Mouse (Mus musculus) kidney, embryonic 14.5 days (tissue): ENCODE measurements around the gene P2rx3. TPM values are rescaled to one million over a fixed set of nuclear protein-coding genes. Genes with fewer than 3 reads are reported as not detected.

Experiments
- ATAC-seq: fragments of 200-750 bp; cut with Nextera tagmentation; 2 replicates; pipeline ENCODE4 v1.8.0; 2017; ENCODE audit warnings: moderate number of reproducible peaks, mild to moderate bottlenecking, moderate TSS enrichment, moderate library complexity; ENCODE audit not compliant: low FRiP score, low TSS enrichment
- H3K27ac ChIP-seq: fragments of 300-500 bp; sonication (generic); 2 replicates; pipeline ENCODE4 v1.5.1; 2014; ENCODE audit warnings: low read depth, mild to moderate bottlenecking, low read length, moderate library complexity, mixed read lengths
- H3K27me3 ChIP-seq: fragments of 300-500 bp; sonication (generic); 2 replicates; pipeline ENCODE4 v1.6.1; 2014; ENCODE audit warnings: mild to moderate bottlenecking, low read length; ENCODE audit not compliant: control insufficient read depth, insufficient read depth
- H3K36me3 ChIP-seq: fragments of 300-500 bp; sonication (generic); 2 replicates; pipeline ENCODE4 v1.6.1; 2014; ENCODE audit warnings: low read length, mixed read lengths; ENCODE audit not compliant: control insufficient read depth, insufficient read depth
- H3K4me1 ChIP-seq: fragments of 300-500 bp; sonication (generic); 2 replicates; pipeline ENCODE4 v1.6.1; 2014; ENCODE audit warnings: low read length, mixed read lengths; ENCODE audit not compliant: control insufficient read depth, insufficient read depth
- H3K4me2 ChIP-seq: fragments of 300-500 bp; sonication (generic); replicated peaks from 2 replicates; pipeline ENCODE4 v1.6.1; 2014; ENCODE audit warnings: low read depth, mild to moderate bottlenecking, low read length
- H3K4me3 ChIP-seq: fragments of 300-500 bp; sonication (generic); 2 replicates; pipeline ENCODE4 v1.5.1; 2014; ENCODE audit warnings: mild to moderate bottlenecking, low read length
- H3K9ac ChIP-seq: fragments of 300-500 bp; sonication (generic); 2 replicates; pipeline ENCODE4 v1.6.1; 2014; ENCODE audit warnings: low read depth, mild to moderate bottlenecking, low read length, moderate library complexity
- H3K9me3 ChIP-seq: fragments of 300-500 bp; sonication (generic); 2 replicates; pipeline ENCODE4 v1.6.1; 2016; ENCODE audit warnings: low read length; ENCODE audit not compliant: control insufficient read depth
- WGBS: fragments of 180-500 bp; shearing (Covaris S2); extraction: QIAGEN DNeasy Blood & Tissue Kit; methylation state at CpG from one replicate; pipeline ENCODE4 v1.1.7; 2014; 5-methylcytosine and 5-hydroxymethylcytosine counted together
- polyA plus RNA-seq: library from polyadenylated mRNA; unstranded; fragments of >200 nt; fragmentation: Nextera tagmentation; extraction: Ambion mirVana; gene quantifications from 2 replicates; pipeline ENCODE4 v1.2.1, GENCODE M21; 2014

Gene P2rx3
- polyA plus RNA-seq, 1 experiment from 2014 or later = 0.53 TPM

GRCm38 (mm10) chr2:85030989-85031388 lies 6.3 kb downstream of the P2rx3 start:
- Histone ChIP-seq H3K4me1 (no peaks in the 10 kb centered on the region), H3K27ac (no peak overlapping the region), H3K36me3 (no peaks in the 10 kb centered on the region), H3K4me2 (no peak overlapping the region), H3K27me3 (no peaks in the 10 kb centered on the region), H3K4me3 (no peak overlapping the region), H3K9ac (no peak overlapping the region), H3K9me3 (no peaks in the 10 kb centered on the region)
- 62% methylated on average over 6 of the region's 6 CpGs for WGBS
- ATAC-seq = no peak

- ATAC-seq = no peak
- H3K9me3 ChIP-seq = no peaks in the 10 kb centered on the region
- H3K4me1 ChIP-seq = no peaks in the 10 kb centered on the region
- no peaks in the 10 kb centered on the region for H3K36me3 ChIP-seq
- H3K27ac ChIP-seq = no peak overlapping the region
- H3K27me3 ChIP-seq = no peaks in the 10 kb centered on the region
- no peak overlapping the region for H3K4me3 ChIP-seq
- no peak overlapping the region for H3K4me2 ChIP-seq
- 30% methylated on average over 6 of the region's 6 CpGs for WGBS
- H3K9ac ChIP-seq = no peak overlapping the region
Observed at GRCm38 (mm10) chr2:85029897-85030296, 7.4 kb downstream of the P2rx3 start.

- H3K4me3 ChIP-seq = no peak overlapping the region
- H3K4me1 ChIP-seq = no peaks in the 10 kb centered on the region
- 76% methylated on average over 5 of the region's 5 CpGs for WGBS
- no peaks in the 10 kb centered on the region for H3K27me3 ChIP-seq
- H3K4me2 ChIP-seq = no peak overlapping the region
- H3K9me3 ChIP-seq = no peaks in the 10 kb centered on the region
- no peak overlapping the region for H3K27ac ChIP-seq
- no peak for ATAC-seq
- H3K9ac ChIP-seq = no peak overlapping the region
- H3K36me3 ChIP-seq = no peaks in the 10 kb centered on the region
Observed at GRCm38 (mm10) chr2:85027281-85027680, 10.0 kb downstream of the P2rx3 start.

- WGBS = 81% methylated on average over 3 of the region's 3 CpGs
- ATAC-seq = no peak; the same call in 1 of the 2 replicates
- no peak overlapping the region for H3K4me3 ChIP-seq
Observed at GRCm38 (mm10) chr2:85026178-85026577, 11.1 kb downstream of the P2rx3 start.

GRCm38 (mm10) chr2:85022043-85022442 lies 15.2 kb downstream of the P2rx3 start:
- Histone ChIP-seq H3K27me3 (no peaks in the 10 kb centered on the region), H3K9me3 (no peaks in the 10 kb centered on the region), H3K4me3 (no peak overlapping the region), H3K27ac (no peak overlapping the region), H3K9ac (no peak overlapping the region), H3K36me3 (no peaks in the 10 kb centered on the region), H3K4me2 (no peak overlapping the region), H3K4me1 (no peaks in the 10 kb centered on the region)
- WGBS = 12% methylated on average over 4 of the region's 4 CpGs
- no peak for ATAC-seq

More at GRCm38 (mm10) chr2:85026178-85026577, 11.1 kb downstream of the P2rx3 start:
- H3K4me1 ChIP-seq = no peaks in the 10 kb centered on the region
- no peak overlapping the region for H3K27ac ChIP-seq
- H3K9ac ChIP-seq = no peak overlapping the region
- no peak overlapping the region for H3K4me2 ChIP-seq
- H3K9me3 ChIP-seq = no peaks in the 10 kb centered on the region
- H3K27me3 ChIP-seq = no peaks in the 10 kb centered on the region
- H3K36me3 ChIP-seq = no peaks in the 10 kb centered on the region

- Histone ChIP-seq H3K27ac (no peak overlapping the region), H3K4me3 (no peak overlapping the region), H3K4me1 (peaks cover 3% of the 10 kb centered on the region; the same call in 1 of the 2 replicates), H3K4me2 (no peak overlapping the region), H3K36me3 (no peaks in the 10 kb centered on the region), H3K9me3 (no peaks in the 10 kb centered on the region), H3K9ac (no peak overlapping the region), H3K27me3 (no peaks in the 10 kb centered on the region)
- ATAC-seq = no peak
- WGBS = 26% methylated on average over 3 of the region's 3 CpGs
Observed at GRCm38 (mm10) chr2:85014588-85014982, 22.7 kb downstream of the P2rx3 start.

- peaks cover 3% of the 10 kb centered on the region; the same call in 1 of the 2 replicates for H3K4me1 ChIP-seq
- no peaks in the 10 kb centered on the region for H3K9me3 ChIP-seq
- H3K27ac ChIP-seq = no peak overlapping the region
- H3K36me3 ChIP-seq = no peaks in the 10 kb centered on the region
- H3K27me3 ChIP-seq = no peaks in the 10 kb centered on the region
- no peak overlapping the region for H3K9ac ChIP-seq
- ATAC-seq = no peak
- no peak overlapping the region for H3K4me3 ChIP-seq
- WGBS = 75% methylated on average over 5 of the region's 5 CpGs
- H3K4me2 ChIP-seq = no peak overlapping the region
Observed at GRCm38 (mm10) chr2:85013826-85014587, 23.3 kb downstream of the P2rx3 start.

GRCm38 (mm10) chr2:85012679-85013078 lies 24.6 kb downstream of the P2rx3 start:
- H3K9ac ChIP-seq = no peak overlapping the region
- WGBS = 81% methylated on average over 14 of the region's 14 CpGs

GRCm38 (mm10) chr2:85011906-85012604 lies 25.2 kb downstream of the P2rx3 start:
- H3K27me3 ChIP-seq = no peaks in the 10 kb centered on the region
- 30% methylated on average over 9 of the region's 9 CpGs for WGBS
- H3K4me3 ChIP-seq = no peak overlapping the region
- no peak overlapping the region for H3K27ac ChIP-seq
- peak; percentile 79 for ATAC-seq
- H3K9ac ChIP-seq = no peak overlapping the region
- no peaks in the 10 kb centered on the region for H3K36me3 ChIP-seq
- H3K9me3 ChIP-seq = no peaks in the 10 kb centered on the region
- H3K4me1 ChIP-seq = peaks cover 3% of the 10 kb centered on the region; the same call in 1 of the 2 replicates
- no peak overlapping the region for H3K4me2 ChIP-seq

More at GRCm38 (mm10) chr2:85012679-85013078, 24.6 kb downstream of the P2rx3 start:
- ATAC-seq = 0 out of 2 replicates have a peak, but pooled peaks have one; percentile 7
- H3K27me3 ChIP-seq = no peaks in the 10 kb centered on the region
- no peaks in the 10 kb centered on the region for H3K9me3 ChIP-seq
- H3K27ac ChIP-seq = no peak overlapping the region
- H3K4me1 ChIP-seq = peaks cover 3% of the 10 kb centered on the region; the same call in 1 of the 2 replicates
- H3K36me3 ChIP-seq = no peaks in the 10 kb centered on the region
- no peak overlapping the region for H3K4me3 ChIP-seq
- H3K4me2 ChIP-seq = no peak overlapping the region
